9 mouse cellular contexts compared by ENCODE assay signal in genomic region chr16:66086499-66086898, GRCm38 (mm10).
DNase-seq lines count a peak whose midpoint lies in the region; ATAC-seq and TF ChIP-seq lines count a peak whose summit lies in the region.
"Had no signal": no experiment of that assay in that cellular context is flagged by ENCODE, and none has a peak within 500 bp of the region (broad histone marks: within the 10 kb centered on the region; RNA-seq: fewer than 3 reads in every experiment).

No protein-coding gene starts in this region.

- H3K4me1 ChIP-seq in embryonic facial prominence, embryonic 11.5 days (ENCODE audit: control insufficient read depth, insufficient read depth, low read length) = no peaks in the 10 kb centered on the region
- no peaks in the 10 kb centered on the region for H3K4me1 ChIP-seq in embryonic facial prominence, embryonic 10.5 days
- no peaks in the 10 kb centered on the region for H3K4me1 ChIP-seq in midbrain, embryonic 12.5 days
- H3K4me1 ChIP-seq in midbrain, embryonic 10.5 days = no peaks in the 10 kb centered on the region
- H3K4me1 ChIP-seq in forebrain, postnatal 0 days (ENCODE audit: insufficient read depth) = no peaks in the 10 kb centered on the region
- no peaks in the 10 kb centered on the region for H3K4me1 ChIP-seq in stomach, postnatal 0 days (replicated peaks; ENCODE audit: control insufficient read depth, insufficient read depth)
- H3K4me1 ChIP-seq: hindbrain, embryonic 15.5 days had no signal

- no peak overlapping the region for H3K4me2 ChIP-seq in embryonic facial prominence, embryonic 11.5 days (ENCODE audit: low read depth, low read length)
- no peak overlapping the region for H3K4me2 ChIP-seq in midbrain, embryonic 12.5 days (replicated peaks)
- no peak overlapping the region for H3K4me2 ChIP-seq in forebrain, postnatal 0 days (ENCODE audit: low read depth)
- no peak overlapping the region for H3K4me2 ChIP-seq in stomach, postnatal 0 days (replicated peaks; ENCODE audit: low read depth)
- H3K4me2 ChIP-seq: hindbrain, embryonic 15.5 days had no signal

- no peaks in the 10 kb centered on the region for H3K27me3 ChIP-seq in embryonic facial prominence, embryonic 11.5 days (ENCODE audit: control insufficient read depth, insufficient read depth, low read length)
- H3K27me3 ChIP-seq in embryonic facial prominence, embryonic 10.5 days (replicated peaks; ENCODE audit: low read depth, poor library complexity, severe bottlenecking) = no peaks in the 10 kb centered on the region
- no peaks in the 10 kb centered on the region for H3K27me3 ChIP-seq in midbrain, embryonic 12.5 days
- no peaks in the 10 kb centered on the region for H3K27me3 ChIP-seq in midbrain, embryonic 10.5 days (ENCODE audit: low read depth, poor library complexity, severe bottlenecking)
- H3K27me3 ChIP-seq in forebrain, postnatal 0 days (ENCODE audit: insufficient read depth, low read length) = no peaks in the 10 kb centered on the region
- no peaks in the 10 kb centered on the region for H3K27me3 ChIP-seq in stomach, postnatal 0 days (ENCODE audit: control insufficient read depth, insufficient read depth, low read length)
- H3K27me3 ChIP-seq: hindbrain, embryonic 15.5 days had no signal

- H3K9me3 ChIP-seq in embryonic facial prominence, embryonic 11.5 days (replicated peaks; ENCODE audit: control insufficient read depth, low read length) = no peaks in the 10 kb centered on the region
- H3K9me3 ChIP-seq in embryonic facial prominence, embryonic 10.5 days = no peaks in the 10 kb centered on the region
- no peaks in the 10 kb centered on the region for H3K9me3 ChIP-seq in midbrain, embryonic 12.5 days
- no peaks in the 10 kb centered on the region for H3K9me3 ChIP-seq in midbrain, embryonic 10.5 days (replicated peaks)
- no peaks in the 10 kb centered on the region for H3K9me3 ChIP-seq in forebrain, postnatal 0 days (ENCODE audit: low read length)
- H3K9me3 ChIP-seq in stomach, postnatal 0 days (ENCODE audit: control insufficient read depth, low read length) = no peaks in the 10 kb centered on the region
- H3K9me3 ChIP-seq: hindbrain, embryonic 15.5 days had no signal

- no peaks in the 10 kb centered on the region for H3K36me3 ChIP-seq in embryonic facial prominence, embryonic 11.5 days (replicated peaks; ENCODE audit: control insufficient read depth, insufficient read depth, low read depth, low read length)
- H3K36me3 ChIP-seq in embryonic facial prominence, embryonic 10.5 days (replicated peaks) = no peaks in the 10 kb centered on the region
- H3K36me3 ChIP-seq in midbrain, embryonic 12.5 days = no peaks in the 10 kb centered on the region
- no peaks in the 10 kb centered on the region for H3K36me3 ChIP-seq in midbrain, embryonic 10.5 days
- no peaks in the 10 kb centered on the region for H3K36me3 ChIP-seq in forebrain, postnatal 0 days (ENCODE audit: insufficient read depth)
- no peaks in the 10 kb centered on the region for H3K36me3 ChIP-seq in stomach, postnatal 0 days (ENCODE audit: control insufficient read depth, insufficient read depth, low read length)
- H3K36me3 ChIP-seq: hindbrain, embryonic 15.5 days had no signal

- peak; percentile 45 for DNase-seq in embryonic facial prominence, embryonic 11.5 days (ENCODE audit: low spot score)
- DNase-seq in embryonic facial prominence, embryonic 10.5 days (ENCODE audit: low spot score) = no peak
- DNase-seq in midbrain, embryonic 10.5 days (ENCODE audit: low spot score) = no peak
- peak; percentile 35 for DNase-seq in forebrain, postnatal 0 days
- DNase-seq in stomach, postnatal 0 days (ENCODE audit: low spot score) = no peak
- no peak for DNase-seq in B cell, adult 2 months
- no peak for DNase-seq in gastrocnemius, postnatal 4 days (ENCODE audit: low spot score in 2 of 2)

- 16% methylated on average over 1 of the region's 1 CpGs for WGBS in embryonic facial prominence, embryonic 11.5 days
- 16% methylated on average over 1 of the region's 1 CpGs for WGBS in embryonic facial prominence, embryonic 10.5 days
- 27% methylated on average over 1 of the region's 1 CpGs for WGBS in midbrain, embryonic 12.5 days
- 18% methylated on average over 1 of the region's 1 CpGs for WGBS in midbrain, embryonic 10.5 days
- WGBS in forebrain, postnatal 0 days = 16% methylated on average over 1 of the region's 1 CpGs
- 5% methylated on average over 1 of the region's 1 CpGs for WGBS in stomach, postnatal 0 days

- no peak overlapping the region for H3K4me3 ChIP-seq in embryonic facial prominence, embryonic 11.5 days (ENCODE audit: low read depth, low read length)
- H3K4me3 ChIP-seq in embryonic facial prominence, embryonic 10.5 days = no peak overlapping the region
- no peak overlapping the region for H3K4me3 ChIP-seq in midbrain, embryonic 12.5 days
- no peak overlapping the region for H3K4me3 ChIP-seq in midbrain, embryonic 10.5 days
- no peak overlapping the region for H3K4me3 ChIP-seq in forebrain, postnatal 0 days (ENCODE audit: low read depth, low read length)
- no peak overlapping the region for H3K4me3 ChIP-seq in stomach, postnatal 0 days (ENCODE audit: low read depth, low read length)
- H3K4me3 ChIP-seq: hindbrain, embryonic 15.5 days had no signal

- TF ChIP-seq EP300 in stomach, postnatal 0 days (optimal IDR thresholded peaks at IDR 0.05) = no peak

- TF ChIP-seq CTCF in forebrain, postnatal 0 days (IDR thresholded peaks at IDR 0.05; ENCODE audit: low read depth) = peak; percentile 51
- peak; percentile 65 for TF ChIP-seq CTCF in stomach, postnatal 0 days (IDR thresholded peaks at IDR 0.05; ENCODE audit: low read depth)

- H3K27ac ChIP-seq in embryonic facial prominence, embryonic 11.5 days (replicated peaks; ENCODE audit: low read depth, low read length) = no peak overlapping the region
- H3K27ac ChIP-seq in embryonic facial prominence, embryonic 10.5 days (replicated peaks) = no peak overlapping the region
- no peak overlapping the region for H3K27ac ChIP-seq in midbrain, embryonic 12.5 days (replicated peaks)
- no peak overlapping the region for H3K27ac ChIP-seq in midbrain, embryonic 10.5 days (replicated peaks)
- H3K27ac ChIP-seq in forebrain, postnatal 0 days (ENCODE audit: low read depth, low read length) = no peak overlapping the region
- H3K27ac ChIP-seq in stomach, postnatal 0 days (replicated peaks) = no peak overlapping the region
- H3K27ac ChIP-seq: hindbrain, embryonic 15.5 days had no signal

- H3K9ac ChIP-seq in embryonic facial prominence, embryonic 11.5 days (replicated peaks; ENCODE audit: low read length) = no peak overlapping the region
- H3K9ac ChIP-seq in midbrain, embryonic 12.5 days (replicated peaks) = no peak overlapping the region
- H3K9ac ChIP-seq in forebrain, postnatal 0 days = no peak overlapping the region
- H3K9ac ChIP-seq in stomach, postnatal 0 days (ENCODE audit: low read length) = no peak overlapping the region
- H3K9ac ChIP-seq: hindbrain, embryonic 15.5 days had no signal

- ATAC-seq in embryonic facial prominence, embryonic 11.5 days (replicated peaks; ENCODE audit: insufficient number of reproducible peaks, low FRiP score, low TSS enrichment, low read depth) = no peak
- ATAC-seq in midbrain, embryonic 12.5 days (ENCODE audit: low FRiP score, low read depth) = peak; percentile 52; the same call in 1 of the 2 replicates
- ATAC-seq in forebrain, postnatal 0 days = peak; percentile 51
- ATAC-seq in stomach, postnatal 0 days (ENCODE audit: low FRiP score, low TSS enrichment) = no peak

Comparison
In these comparisons a context has a peak if more than half of its experiments do, and no peak if none do; other contexts are left out.
1. DNase-seq: peak in embryonic facial prominence, embryonic 11.5 days (single experiment) and forebrain, postnatal 0 days (single experiment); none in embryonic facial prominence, embryonic 10.5 days (single experiment), midbrain, embryonic 10.5 days (single experiment), stomach, postnatal 0 days (single experiment), B cell, adult 2 months (0 of 2) and gastrocnemius, postnatal 4 days (0 of 2).
2. ATAC-seq: peak in midbrain, embryonic 12.5 days (single experiment) and forebrain, postnatal 0 days (single experiment); none in embryonic facial prominence, embryonic 11.5 days (single experiment) and stomach, postnatal 0 days (single experiment).